Mouse (Mus musculus) right cerebral cortex, postnatal 10 days (tissue): ENCODE measurements around the gene Pmepa1.

Source experiments
- DNase-seq, 2 experiments: peaks; one replicate each; pipeline ENCODE4 v3.0.0; 2021; ENCODE audit warnings: low spot score in 2 of 2

Pmepa1 gene

GRCm38 (mm10) chr2:173253761-173254662, 22.3 kb downstream of the Pmepa1 start:
- no peak for DNase-seq

- peak; percentile 74 to 79 for DNase-seq
Measured at GRCm38 (mm10) chr2:173251675-173252074, 24.7 kb downstream of the Pmepa1 start.

DNA sequence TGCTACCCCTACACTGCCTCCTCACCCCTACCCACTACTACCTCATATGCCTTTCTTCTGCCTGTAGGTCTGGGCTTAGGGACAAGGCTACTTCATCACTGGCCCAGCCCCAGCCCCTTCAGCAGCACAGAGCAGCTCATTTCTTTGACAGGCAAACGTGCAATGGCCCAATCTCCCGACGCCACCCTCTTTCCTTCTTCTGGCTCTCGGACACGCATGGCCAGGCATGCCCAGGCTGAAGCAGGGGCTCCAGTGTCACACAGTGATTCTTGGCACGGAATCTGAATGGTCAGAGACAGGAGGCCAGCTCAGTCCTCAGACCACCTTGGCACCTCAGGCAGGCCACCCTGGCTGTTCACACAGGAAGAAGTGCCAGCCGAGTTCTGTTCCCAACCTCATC, 25.2 kb downstream of the Pmepa1 start:
- no peak for DNase-seq

DNA sequence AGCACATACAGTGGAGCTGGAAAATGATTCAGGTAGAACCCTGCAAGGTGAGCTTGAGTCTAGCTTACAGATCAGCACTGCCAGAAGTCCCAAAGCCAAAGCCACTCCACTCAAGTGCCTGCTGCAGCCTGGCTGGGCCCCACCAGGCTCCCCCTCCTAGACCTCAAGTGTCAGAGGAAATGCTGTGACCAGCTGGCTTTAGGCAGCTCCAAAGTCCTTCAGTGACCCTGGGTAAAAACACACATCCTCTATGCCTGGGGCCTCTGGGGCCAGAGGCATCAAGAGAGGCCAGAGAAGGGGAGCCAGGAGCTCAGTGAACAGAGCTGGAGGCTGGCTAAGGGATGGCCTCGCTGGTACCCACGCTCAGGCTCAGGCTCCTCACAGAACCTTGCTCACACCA, 25.9 kb downstream of the Pmepa1 start:
- no peak for DNase-seq

DNA sequence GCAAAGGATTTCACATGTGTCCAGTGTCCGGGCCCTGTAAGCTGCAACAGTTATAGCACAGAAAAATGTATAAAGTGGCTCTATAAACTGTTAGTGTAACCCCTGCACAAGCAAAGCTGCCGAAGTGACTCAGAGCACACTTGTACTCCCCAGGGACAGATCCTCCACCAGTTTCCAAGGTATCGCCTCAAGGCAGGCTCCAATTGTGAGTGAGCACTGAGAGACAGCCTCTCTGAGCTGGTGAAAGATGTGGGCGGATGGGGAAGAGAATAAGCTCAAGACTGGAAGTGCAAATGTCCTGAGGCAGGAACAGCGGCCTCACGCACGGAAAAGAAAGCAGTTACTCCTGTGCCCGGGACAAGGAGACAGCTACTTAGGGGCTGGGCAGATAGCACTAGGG, 26.4 kb downstream of the Pmepa1 start:
- DNase-seq: no peak

- no peak for DNase-seq
Measured at GRCm38 (mm10) chr2:173249386-173249785, 26.9 kb downstream of the Pmepa1 start.

GRCm38 (mm10) chr2:173248822-173249221, 27.5 kb downstream of the Pmepa1 start:
- DNase-seq: no peak

DNA sequence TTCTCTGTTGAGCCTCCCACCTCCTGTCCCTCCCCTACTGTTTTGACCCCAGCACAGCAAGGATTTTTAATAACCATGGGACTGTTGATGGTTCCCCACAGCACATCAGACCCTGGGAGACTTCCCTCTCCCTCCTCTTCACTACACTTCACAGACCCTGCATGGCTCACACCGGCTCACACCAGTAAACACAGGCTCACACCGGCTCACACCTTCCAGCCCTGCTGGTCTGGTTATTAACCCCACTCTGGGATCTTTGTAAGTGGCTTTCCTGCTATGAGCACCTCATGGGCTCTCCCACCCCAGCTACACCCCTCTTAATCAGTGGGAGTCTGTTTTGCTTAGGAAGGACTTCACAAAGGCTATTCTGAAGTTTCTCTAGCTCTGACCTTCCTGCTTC, 28.4 kb downstream of the Pmepa1 start:
- DNase-seq: no peak

GRCm38 (mm10) chr2:173247197-173247596, 29.1 kb downstream of the Pmepa1 start:
- no peak for DNase-seq

- DNase-seq: no peak
Measured at GRCm38 (mm10) chr2:173246688-173247087, 29.6 kb downstream of the Pmepa1 start.

- no peak for DNase-seq
Measured at GRCm38 (mm10) chr2:173245258-173245657, 31.1 kb downstream of the Pmepa1 start.

- DNase-seq: no peak
Measured at GRCm38 (mm10) chr2:173244108-173244507, 32.2 kb downstream of the Pmepa1 start.

- DNase-seq: no peak
Measured at GRCm38 (mm10) chr2:173243616-173244015, 32.7 kb downstream of the Pmepa1 start.

GRCm38 (mm10) chr2:173242874-173243273, 33.5 kb downstream of the Pmepa1 start:
- DNase-seq: no peak

- no peak for DNase-seq
Measured at GRCm38 (mm10) chr2:173240738-173241137, 35.6 kb downstream of the Pmepa1 start.

DNA sequence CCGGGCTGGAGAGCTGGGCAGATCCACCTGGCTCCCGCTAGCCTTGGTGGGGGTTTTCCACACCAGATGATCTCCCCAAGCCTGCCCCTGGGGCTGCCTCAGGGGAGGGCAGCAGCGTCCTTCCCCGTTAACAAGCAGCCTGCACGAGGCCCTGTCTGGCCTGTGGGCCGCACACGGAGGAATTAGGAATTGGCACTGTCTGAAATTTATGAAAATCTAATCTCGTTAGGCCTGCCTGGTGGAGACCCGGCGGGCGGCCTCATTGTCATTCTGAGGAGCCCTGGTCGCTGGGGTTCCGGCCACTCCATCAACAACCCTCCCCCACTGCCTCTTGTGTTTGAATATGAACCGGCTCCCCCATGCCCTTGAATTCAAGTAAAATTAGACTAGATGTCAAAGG, 37.8 kb downstream of the Pmepa1 start:
- DNase-seq: no peak

DNA sequence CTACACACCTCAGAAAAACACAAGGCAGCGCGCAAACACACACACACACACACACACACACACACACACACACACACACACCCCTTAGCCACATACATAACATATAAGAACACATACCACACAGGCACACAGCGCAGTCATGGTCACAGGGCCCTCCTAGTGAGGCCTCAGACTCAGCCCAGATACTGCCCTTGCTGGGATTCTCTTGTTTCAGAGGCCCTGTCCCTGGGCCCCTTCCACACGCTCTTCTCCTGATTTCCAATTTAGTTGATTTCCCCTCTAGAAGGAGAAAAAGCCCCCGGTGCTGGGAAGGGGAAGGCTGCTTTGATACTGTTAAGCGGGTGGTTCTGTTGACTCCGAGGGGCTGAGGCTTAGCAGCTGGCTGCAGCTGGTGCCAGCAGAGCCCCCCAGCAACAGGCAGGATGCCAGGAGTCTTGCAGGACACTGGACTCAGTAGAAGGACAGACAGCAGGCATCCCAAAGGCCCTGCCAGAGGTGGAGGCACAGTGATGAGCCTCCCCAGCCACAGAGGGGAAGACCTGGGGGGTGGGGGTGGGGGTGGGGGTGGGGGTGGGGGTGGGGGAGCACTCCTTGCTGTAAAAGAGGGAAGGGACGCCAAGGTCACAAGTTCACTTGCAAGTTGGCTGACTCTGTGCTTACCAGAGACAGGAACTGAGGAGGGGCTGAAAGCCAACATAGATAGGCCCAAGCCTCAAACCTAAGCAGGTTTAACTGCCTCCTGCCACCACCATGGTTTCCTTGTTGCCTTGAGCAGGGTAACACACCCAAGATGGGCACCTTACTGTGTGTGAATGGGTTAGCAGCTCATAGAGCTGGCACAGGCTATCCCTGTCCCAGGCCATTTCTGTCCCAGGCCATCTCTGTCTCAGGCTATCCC, 40.6 kb downstream of the Pmepa1 start:
- DNase-seq: peak in 1 of 2 experiments; percentile 65

DNA sequence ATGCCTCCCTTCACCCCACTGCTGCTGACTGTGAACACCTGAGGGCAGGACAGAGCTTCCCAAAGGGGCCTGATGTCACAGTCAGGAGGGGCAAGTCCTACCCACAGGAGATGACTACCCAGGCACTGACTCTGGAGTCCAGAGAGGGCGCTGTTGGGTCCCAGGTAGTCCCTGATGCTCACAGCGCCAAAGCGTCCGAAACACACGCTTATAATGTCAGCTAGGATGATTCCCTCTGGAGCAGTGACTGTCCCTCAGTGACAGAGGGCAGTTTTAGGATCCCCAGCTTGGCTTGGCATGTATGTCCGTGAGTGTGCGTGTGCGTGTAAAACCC, 43.6 kb downstream of the Pmepa1 start:
- no peak for DNase-seq

DNA sequence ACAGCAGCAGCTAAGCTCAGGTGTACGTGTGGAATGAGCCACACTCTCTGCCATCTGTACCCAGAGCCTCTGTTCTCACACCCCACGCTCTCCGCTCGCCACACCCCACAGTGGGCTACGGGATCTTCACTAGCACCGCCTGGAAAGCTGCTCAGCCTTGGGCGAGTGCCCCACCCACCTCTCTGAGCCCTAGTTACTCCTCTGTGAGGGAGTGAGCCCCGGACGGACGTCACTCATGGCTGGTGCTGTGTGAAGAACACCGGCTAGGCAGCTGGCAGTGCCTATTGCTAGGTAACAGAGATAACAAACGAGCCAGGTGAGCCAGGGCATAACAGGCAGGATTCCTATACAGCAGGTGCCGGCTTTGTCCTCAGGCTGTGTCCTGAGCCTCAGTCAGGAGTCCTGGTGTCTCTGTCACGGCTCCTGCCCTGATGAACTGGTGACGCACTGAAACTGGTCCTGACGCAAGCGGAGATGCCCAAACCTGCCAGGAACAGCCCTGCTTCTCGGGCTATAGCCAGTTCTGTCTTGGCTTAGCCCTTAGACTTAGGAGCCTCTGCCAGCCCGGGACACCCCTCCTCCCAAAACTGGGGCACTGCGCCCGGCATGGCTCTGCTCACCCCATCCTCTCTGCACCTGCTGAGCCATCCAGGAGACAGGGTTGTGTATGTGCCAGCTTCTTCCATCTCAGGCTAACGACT, 44.1 kb downstream of the Pmepa1 start:
- DNase-seq: no peak

GRCm38 (mm10) chr2:173229578-173230224, 46.6 kb downstream of the Pmepa1 start:
- peak; percentile 89 to 94 for DNase-seq

GRCm38 (mm10) chr2:173228567-173228966, 47.8 kb downstream of the Pmepa1 start:
- no peak for DNase-seq

GRCm38 (mm10) chr2:173226792-173227191, 49.5 kb downstream of the Pmepa1 start:
- DNase-seq: no peak
